Mouse (Mus musculus): Measurements from ENCODE around the gene Rinl.

Gene Rinl

DNA sequence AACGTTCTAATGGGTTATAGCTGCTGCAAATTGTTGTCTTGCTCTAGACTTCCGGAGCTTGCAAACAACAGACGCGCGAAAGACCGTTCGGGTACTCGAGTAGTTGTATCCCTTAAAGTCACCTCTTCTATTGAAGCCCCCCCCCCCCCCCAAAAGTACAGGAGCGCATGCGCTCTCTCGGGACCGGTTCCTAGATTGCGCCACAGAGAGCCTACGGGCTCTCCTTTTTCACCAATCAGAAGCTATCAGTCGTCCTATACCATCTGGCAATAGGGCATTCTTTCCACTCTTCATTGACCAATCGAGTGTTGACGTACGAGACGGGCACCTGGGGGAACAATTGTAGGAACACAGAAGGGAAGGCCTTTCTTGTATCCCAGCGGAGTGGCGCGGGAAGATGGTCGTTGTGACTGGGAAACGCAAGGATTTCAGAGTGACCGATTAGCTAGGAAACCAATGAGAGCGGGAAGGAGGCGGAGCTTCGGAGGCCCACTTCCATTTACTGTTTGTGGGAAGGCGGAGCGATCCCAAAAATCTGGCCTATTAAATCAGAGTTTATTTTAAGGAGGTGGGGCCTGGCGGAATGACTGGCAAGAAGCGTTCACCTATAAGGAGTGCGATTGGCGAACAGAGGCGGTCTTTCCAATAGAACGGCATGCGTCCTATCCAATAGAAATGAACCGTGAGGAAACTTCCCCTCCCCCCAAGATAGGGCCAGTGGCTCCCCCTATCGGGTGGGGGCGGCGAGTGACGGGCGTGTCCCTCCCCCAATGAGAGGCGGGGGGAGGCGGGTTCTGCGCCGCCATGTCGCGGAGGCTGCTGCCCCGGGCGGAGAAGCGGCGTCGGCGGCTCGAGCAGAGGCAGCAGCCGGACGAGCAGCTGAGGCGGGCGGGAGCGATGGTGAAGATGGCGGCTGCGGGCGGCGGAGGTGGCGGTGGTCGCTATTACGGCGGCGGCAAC, 21.6 kb downstream of the Rinl start:
- peak; percentile 99 for DNase-seq

GRCm38 (mm10) chr7:28811228-28811627, 22.5 kb downstream of the Rinl start:
- peak; percentile 91 to 92 for DNase-seq

DNA sequence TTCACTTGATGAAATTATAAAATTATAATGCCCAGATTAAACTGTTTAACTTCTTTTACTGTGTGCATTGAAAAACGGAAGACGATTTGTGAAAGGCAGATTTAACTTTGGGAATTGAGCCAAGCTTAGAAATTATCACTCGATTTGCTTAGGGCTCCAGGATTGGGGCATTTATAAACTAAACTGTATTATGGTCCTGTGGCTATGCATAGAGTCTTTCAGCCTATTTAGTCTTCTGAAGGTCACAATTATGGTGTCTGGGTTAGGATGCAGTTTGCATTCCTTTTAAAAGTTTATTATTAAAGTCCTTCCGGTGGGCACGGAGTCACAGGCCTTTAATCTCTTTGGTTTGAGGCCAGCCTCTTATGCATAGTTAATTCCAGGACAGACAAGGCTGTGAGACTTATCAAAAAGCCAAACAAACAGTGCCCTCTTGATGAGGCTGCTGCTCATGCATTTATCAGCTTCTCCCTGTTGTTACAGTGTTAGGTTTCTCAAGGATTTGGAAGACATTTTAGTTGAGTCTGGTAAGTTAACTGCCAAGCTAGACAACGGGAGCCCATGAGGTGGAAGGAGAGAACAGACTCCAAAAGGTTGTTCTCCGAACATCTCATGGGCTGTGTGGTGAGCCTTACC, 23.0 kb downstream of the Rinl start:
- DNase-seq = no peak

DNA sequence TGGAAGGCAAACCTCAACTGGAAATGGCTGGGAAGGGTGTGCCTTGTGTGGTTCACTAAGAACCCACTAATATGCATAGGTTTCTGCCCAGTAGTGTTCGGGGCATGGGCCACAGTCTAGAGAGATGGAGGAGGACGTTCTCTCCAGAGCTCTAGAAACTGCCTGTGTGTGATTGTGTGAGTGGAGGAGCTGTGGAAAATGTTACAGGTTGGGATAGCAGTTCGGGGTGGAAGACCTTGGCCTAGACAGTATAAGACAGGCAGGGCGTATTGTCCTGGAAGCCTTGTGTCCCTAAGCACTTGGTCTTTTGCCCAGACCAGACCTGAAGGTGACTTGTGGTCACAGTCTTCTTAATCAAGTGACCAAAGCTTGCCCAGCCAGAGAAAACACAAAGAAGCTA, 23.7 kb downstream of the Rinl start:
- DNase-seq = no peak

GRCm38 (mm10) chr7:28812949-28813348, 24.2 kb downstream of the Rinl start:
- DNase-seq = no peak

DNA sequence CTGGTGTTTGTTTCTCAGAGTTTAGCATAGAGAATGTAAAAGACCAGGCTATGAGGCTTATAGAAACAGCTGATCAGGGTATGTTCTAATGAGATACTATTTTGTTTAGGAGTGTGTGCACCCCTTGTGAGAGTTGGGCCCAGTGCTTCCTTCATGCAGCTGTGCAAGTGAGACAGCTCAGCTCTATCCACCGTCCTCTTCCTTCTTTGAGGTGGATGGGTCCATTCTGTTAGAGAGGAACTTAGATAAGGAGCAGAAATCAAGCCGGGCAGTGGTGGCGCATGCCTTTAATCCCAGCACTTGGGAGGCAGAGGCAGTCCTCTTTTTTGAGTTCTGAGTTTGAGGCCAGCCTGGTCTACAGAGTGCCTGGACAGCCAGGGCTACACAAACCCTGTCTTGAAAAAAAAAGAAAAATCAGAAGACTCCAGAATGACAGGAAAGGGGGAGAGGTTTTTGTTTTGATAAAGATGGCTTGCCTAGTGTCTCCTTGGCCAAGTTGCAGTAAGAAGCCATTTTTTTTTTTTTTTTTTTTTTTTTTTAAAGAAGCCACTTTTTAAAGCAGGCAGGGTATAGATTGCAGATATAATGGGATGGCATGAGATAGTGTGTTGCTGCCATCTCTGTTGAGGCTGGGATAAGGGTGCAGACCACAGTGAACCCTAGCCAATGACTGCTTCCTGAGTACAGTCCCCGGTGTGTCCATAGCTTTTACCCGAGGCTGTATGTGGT, 25.7 kb downstream of the Rinl start:
- DNase-seq = no peak

DNA sequence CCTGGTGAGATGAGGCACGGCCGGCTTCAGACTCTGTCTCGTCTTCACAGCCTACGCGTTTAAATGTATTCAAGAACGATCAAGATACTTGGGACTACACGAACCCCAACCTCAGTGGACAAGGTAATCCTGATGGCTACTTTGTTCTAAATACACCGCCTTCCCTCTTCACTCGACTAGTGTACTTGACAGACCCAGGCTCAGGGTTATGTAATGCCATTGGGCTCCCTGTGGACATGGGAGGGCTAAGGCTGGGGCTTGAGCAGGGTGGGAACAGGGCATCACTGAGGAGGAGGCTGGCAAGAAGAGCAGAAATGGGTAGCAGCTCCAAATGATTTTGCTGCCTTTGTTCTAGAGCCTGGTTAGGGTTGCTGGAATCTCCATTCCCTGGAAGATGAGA, 26.5 kb downstream of the Rinl start:
- DNase-seq = no peak

GRCm38 (mm10) chr7:28816201-28816600, 27.4 kb downstream of the Rinl start:
- peak; percentile 71 to 77 for DNase-seq

GRCm38 (mm10) chr7:28816920-28817319, 28.2 kb downstream of the Rinl start:
- DNase-seq = peak in 1 of 2 experiments; percentile 27

DNA sequence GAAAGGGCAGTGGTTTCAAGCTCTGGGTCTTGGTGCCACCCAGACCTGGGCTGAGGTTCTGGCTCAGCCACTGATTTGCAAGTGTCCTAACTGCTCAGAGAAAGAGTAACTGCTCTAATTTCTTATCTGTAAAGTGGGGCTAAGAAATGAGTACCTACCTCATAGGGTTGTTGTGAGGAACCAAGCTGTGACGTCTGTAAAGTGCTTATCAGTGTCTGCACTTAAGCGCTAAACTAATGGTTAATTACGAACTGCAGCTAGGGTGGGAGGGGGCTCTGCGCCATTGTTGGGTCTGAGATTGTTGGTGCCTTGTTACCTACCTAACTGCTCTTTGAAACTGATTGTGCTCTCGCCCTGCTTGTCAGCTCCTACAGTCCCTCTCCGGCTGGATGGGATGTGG, 28.8 kb downstream of the Rinl start:
- DNase-seq = no peak

- DNase-seq = no peak
Measured at GRCm38 (mm10) chr7:28817957-28818356, 29.2 kb downstream of the Rinl start.

DNA sequence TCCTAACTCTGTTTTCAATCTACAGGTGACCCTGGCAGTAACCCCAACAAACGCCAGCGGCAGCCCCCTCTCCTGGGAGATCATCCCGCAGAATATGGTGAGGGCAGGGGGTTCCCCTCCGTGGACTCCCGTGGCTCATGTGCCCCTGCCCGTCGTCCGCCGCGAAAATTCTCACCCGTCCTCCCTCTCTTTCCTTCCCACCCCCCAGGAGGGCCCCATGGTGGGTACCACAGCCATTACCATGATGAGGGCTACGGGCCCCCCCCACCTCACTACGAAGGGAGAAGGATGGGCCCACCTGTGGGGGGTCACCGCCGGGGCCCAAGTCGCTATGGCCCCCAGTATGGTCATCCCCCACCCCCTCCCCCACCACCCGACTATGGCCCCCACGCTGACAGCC, 29.7 kb downstream of the Rinl start:
- DNase-seq = no peak

DNA sequence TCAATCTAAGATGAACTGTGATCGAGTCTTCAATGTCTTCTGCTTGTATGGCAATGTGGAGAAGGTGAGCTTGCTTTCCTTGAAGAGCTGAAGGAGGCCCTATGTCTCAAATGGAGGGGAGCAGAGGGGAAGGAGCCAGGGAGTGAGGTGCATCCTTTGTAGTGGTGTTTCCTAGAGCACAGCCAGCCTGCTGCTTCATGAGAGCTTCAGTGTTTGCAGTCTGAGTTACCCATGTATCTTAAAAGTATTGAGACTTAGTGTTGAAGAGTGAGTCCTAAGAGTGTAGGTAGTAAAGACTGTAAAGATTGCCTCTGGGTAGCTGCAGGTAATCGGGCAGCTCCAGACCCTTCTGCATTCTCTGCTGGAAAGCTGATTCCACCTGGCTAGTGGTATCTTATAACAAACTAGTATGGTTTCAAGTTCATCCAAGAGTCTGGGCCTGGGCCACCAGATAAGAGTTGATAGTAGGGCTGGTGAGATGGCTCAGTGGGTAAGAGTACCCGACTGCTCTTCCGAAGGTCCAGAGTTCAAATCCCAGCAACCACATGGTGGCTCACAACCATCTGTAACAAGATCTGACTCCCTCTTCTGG, 30.2 kb downstream of the Rinl start:
- DNase-seq = no peak

DNA sequence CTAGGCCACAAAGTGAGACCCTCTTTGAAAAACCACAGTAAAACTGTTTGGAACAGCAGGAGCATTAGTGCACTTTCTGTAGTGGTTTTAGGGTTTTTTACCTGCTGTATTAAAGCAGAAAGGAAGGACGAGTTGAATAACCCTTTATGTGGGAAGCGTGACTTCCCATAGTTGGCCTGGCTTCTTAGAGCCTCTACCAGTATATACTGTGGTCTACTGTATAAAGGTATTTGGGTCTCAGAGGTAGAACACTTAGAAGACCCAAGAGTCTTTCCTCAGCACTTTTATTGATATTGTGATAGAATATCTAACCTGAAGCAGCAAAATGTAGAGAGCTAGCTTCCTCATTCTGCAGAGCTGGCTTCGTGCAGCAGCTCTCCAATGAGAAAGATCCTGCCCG, 30.8 kb downstream of the Rinl start:
- DNase-seq = no peak

DNA sequence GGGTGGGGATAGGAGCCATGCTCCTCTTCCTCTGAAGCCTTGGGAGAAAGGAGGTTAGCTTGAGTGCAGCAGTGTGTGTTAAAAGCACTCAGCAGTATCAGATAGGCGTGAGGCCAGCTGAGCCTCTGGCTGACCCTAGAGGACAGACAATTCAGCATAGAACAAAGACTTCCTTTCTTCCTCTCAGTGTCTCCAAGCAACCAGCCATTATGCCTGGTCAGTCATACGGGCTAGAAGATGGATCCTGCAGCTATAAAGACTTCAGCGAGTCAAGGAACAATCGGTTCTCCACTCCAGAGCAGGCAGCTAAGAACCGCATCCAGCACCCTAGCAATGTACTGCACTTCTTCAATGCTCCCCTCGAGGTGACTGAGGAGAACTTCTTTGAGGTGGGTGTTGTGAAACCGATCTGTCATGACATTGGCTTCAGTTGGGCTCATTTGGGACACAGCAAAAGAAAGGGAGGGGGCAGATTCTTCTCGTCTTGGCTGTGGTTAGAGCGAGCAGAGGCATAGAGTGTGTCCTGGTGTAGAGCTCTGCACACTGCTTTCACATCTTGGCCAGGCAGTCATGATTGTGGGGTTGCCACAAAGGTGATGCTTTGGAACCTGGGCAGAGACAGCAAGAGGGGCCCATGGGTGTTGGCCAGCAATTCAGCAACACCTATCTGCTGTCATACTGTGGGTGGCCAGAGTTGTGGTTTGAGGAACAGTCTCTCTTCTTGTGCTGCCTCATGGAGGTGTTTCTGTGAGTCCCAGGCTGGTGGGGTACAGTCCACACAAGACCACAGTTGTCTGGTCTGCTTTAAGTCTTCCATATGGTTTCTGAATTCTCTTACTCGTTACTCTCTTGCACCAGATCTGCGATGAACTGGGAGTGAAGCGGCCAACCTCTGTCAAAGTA, 31.8 kb downstream of the Rinl start:
- no peak for DNase-seq

DNA sequence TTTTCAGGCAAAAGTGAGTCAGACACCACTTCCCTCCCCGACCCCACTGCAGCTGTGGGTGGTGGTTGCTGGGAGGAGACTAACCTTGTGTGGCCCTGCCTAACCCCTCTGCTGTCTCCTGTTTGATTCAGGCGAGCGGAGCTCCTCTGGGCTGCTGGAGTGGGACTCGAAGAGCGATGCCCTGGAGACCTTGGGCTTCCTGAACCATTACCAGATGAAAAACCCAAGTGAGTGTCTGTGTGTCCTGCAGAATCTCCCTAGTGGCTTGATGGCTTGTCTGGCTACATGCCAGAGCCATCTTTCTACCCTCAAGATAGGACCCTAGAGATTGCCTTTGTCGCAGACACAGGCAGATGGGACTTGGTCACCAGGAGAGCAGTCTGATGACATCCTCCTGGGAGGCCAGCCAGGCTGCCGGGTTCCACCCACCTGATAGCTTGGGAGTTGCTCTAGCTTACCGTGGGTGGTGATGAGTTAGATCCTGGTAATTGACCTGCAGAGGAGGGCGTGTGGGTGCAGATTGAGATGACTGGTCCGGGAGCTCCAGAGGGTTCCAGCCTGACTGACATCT, 32.6 kb downstream of the Rinl start:
- peak in 1 of 2 experiments; percentile 23 for DNase-seq

DNA sequence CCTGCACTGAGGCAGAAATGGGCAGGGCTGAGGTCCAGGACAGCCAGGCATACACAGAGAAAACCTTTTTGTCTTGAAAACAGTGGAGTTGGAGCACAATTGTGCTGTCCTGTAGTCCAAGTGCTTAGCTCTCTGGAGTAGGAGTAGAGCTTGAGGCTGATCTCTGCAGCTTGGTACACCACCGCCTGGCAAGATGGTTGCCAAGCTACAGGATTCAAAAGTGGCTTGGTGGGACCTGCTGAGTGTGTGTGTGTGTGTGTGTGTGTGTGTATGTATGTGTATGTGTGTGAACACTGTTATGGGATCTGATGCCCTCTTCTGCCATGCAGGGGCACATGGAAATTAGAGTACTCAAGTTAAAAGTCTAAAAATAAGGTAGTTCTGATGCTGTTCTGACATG, 33.8 kb downstream of the Rinl start:
- DNase-seq = no peak

- DNase-seq = no peak
Measured at GRCm38 (mm10) chr7:28822993-28823903, 34.5 kb downstream of the Rinl start.

- no peak for DNase-seq
Measured at GRCm38 (mm10) chr7:28823932-28824331, 35.2 kb downstream of the Rinl start.

DNA sequence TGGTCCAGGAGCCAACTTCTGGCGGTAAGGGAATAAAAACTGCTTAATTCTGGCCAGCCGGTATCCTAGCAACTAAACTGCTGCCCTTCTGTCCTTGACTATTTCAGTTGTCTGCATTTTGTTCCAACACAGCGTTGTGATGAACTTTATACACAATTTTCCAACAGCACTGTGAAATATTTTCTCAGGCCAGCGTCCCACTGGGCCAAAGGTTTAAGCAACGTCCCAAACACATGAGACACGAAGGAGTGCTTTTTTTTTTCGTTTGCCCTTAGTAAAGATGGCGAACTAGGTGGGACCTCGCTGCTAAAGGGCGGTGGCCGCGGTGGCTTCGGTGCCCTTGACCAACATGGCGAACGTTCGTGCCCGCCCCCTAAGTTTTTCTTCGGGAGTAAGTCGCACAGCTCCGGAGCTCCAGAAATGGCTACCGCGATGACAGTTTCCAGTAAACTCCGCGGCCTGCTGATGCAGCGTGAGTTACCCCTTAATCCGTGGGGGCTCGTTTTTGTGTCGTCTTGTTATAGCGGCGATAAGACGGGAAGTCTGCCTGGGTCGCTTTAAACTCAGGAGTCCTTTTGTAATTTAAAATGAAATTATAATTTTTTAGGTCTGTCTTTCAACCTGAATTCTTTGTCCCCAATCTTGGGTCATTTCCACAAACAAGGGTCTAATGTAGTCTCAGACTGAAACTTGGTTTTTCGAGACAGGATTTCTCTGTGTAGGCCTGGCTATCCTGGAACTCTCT, 36.3 kb downstream of the Rinl start, which contains the start of gene Ech1:
TSS of gene Ech1 (plus strand) at position 277 of the 745 bp plus-strand sequence.
- peak; percentile 87 to 89 for DNase-seq
